Mouse (Mus musculus) myocyte (in vitro differentiated cells): ENCODE results near the gene Mt2.

Experiments
- POLR2AphosphoS2 ChIP-seq: IDR thresholded peaks from one replicate; pipeline ENCODE4 v1.6.1; 2011; ENCODE audit warnings: low read depth, control low read depth; ENCODE audit not compliant: insufficient read length
- SRF ChIP-seq: IDR thresholded peaks from one replicate; pipeline ENCODE4 v1.6.1; 2011; ENCODE audit warnings: low read depth; ENCODE audit not compliant: control insufficient read depth, insufficient read length

DNA sequence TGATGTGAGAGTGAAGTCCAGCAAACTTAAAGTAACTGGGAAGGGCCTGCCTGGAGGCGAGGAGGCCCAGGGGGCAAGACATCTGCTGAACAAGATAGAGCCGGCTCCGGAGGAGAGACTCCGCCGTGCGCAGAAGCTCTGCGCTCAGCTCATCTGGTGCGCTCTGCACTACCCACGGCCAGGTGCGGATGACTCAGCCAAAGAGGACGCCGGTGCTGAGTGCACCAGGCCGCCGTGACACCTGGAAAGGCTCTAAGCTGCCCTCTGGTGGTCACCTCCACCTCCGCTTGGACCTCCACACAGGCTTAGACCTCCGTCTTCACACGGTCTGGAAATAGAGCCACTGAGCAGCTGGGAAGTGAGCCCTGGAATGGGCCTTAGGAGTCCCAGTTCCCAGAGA is 14.1 kb downstream of the Mt2 start:
- TF ChIP-seq SRF: no peak
- TF ChIP-seq POLR2AphosphoS2: no peak
